Mouse (Mus musculus) liver, postnatal 0 days (tissue): ENCODE results near the gene Gm28047. TPM values are rescaled to one million over a fixed set of nuclear protein-coding genes. Genes with fewer than 3 reads are reported as not detected.

Experiments
- ATAC-seq: fragments of 200-750 bp; cut with Nextera tagmentation; 2 replicates; pipeline ENCODE4 v1.8.0; 2017; ENCODE audit warnings: mild to moderate bottlenecking, moderate library complexity
- DNase-seq: peaks from one replicate; pipeline ENCODE4 v3.0.0-alpha.2; 2016
- H3K27ac ChIP-seq: fragments of 300-500 bp; sonication (generic); 2 replicates; pipeline ENCODE4 v1.5.1; 2014; ENCODE audit warnings: antibody characterized with exemption, moderate library complexity, mild to moderate bottlenecking, low read depth
- H3K27me3 ChIP-seq: fragments of 300-500 bp; sonication (generic); 2 replicates; pipeline ENCODE4 v1.6.1; 2014; ENCODE audit warnings: low read length, control low read depth, mixed read lengths; ENCODE audit not compliant: insufficient read depth
- H3K36me3 ChIP-seq: fragments of 300-500 bp; sonication (generic); replicated peaks from 2 replicates; pipeline ENCODE4 v1.6.1; 2014; ENCODE audit warnings: mild to moderate bottlenecking, control low read depth, low read length, moderate library complexity, mixed read lengths; ENCODE audit not compliant: insufficient read depth
- H3K4me1 ChIP-seq: fragments of 300-500 bp; sonication (generic); 2 replicates; pipeline ENCODE4 v1.6.1; 2014; ENCODE audit warnings: antibody characterized with exemption, mild to moderate bottlenecking, control low read depth; ENCODE audit not compliant: insufficient read depth
- H3K4me2 ChIP-seq: fragments of 300-500 bp; sonication (generic); 2 replicates; pipeline ENCODE4 v1.6.1; 2014; ENCODE audit warnings: low read depth, mild to moderate bottlenecking, low read length, moderate library complexity, mixed read lengths
- H3K4me3 ChIP-seq: fragments of 300-500 bp; sonication (generic); 2 replicates; pipeline ENCODE4 v1.5.1; 2014; ENCODE audit warnings: low read depth, low read length
- H3K9ac ChIP-seq: fragments of 300-500 bp; sonication (generic); replicated peaks from 2 replicates; pipeline ENCODE4 v1.6.1; 2014; ENCODE audit warnings: mild to moderate bottlenecking, moderate library complexity
- H3K9me3 ChIP-seq: fragments of 300-500 bp; sonication (generic); 2 replicates; pipeline ENCODE4 v1.6.1; 2016; ENCODE audit warnings: mild to moderate bottlenecking, control low read depth, low read length, mixed read lengths
- CTCF ChIP-seq: sonication (generic); IDR thresholded peaks from 2 replicates; pipeline ENCODE4 v1.5.1; 2016; ENCODE audit warnings: antibody characterized with exemption, low read depth
- EP300 ChIP-seq: IDR thresholded peaks from 2 replicates; pipeline ENCODE4 v1.6.1; 2016; ENCODE audit warnings: antibody characterized with exemption, low read depth, mild to moderate bottlenecking
- WGBS: fragments of 180-500 bp; shearing (Covaris S2); extraction: QIAGEN DNeasy Blood & Tissue Kit; methylation state at CpG from one replicate; pipeline ENCODE4 v1.1.7; 2014; ENCODE audit not compliant: insufficient replicate concordance; 5-methylcytosine and 5-hydroxymethylcytosine counted together
- polyA plus RNA-seq: library from polyadenylated mRNA; unstranded; fragments of >200 nt; fragmentation: Nextera tagmentation; extraction: Ambion mirVana; gene quantifications from 2 replicates; pipeline ENCODE4 v1.2.1, GENCODE M21; 2015

Gene Gm28047
- polyA plus RNA-seq, 1 experiment from 2014 or later = not detected

GRCm38 (mm10) chr15:102593996-102594656 is 30.7 kb downstream of the Gm28047 start:
- Histone ChIP-seq H3K4me2 (no peak overlapping the region), H3K4me3 (no peak overlapping the region), H3K9ac (no peak overlapping the region), H3K4me1 (no peaks in the 10 kb centered on the region), H3K9me3 (no peaks in the 10 kb centered on the region), H3K36me3 (peaks cover 12% of the 10 kb centered on the region; the same call in 1 of the 2 replicates), H3K27me3 (no peaks in the 10 kb centered on the region), H3K27ac (no peak overlapping the region)
- no peak for DNase-seq
- WGBS = 82% methylated on average over 8 of the region's 8 CpGs
- no peak for ATAC-seq
- TF ChIP-seq CTCF (no peak), EP300 (no peak)

DNA sequence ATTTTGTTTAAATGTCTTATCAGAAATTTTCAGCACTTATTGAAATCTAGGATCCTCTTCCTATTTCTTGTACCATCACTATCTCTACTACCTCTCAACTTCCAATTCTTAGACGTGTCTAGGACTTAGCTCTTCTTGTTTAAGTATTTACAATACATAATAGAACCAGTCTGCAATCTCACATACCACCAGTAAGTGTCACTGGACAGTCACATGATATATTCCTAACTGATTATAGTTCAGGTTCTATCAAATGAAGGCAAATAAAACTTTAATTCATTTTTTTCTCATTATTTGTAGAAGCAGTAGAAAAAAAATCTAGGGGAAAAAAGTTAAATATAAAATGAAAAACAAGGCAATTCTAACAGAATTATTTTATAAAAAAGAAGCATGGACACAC is 32.2 kb downstream of the Gm28047 start:
- TF ChIP-seq CTCF (peak; percentile 49), EP300 (no peak)
- WGBS = 49% methylated on average over 1 of the region's 1 CpGs
- Histone ChIP-seq H3K4me1 (no peaks in the 10 kb centered on the region), H3K27me3 (no peaks in the 10 kb centered on the region), H3K27ac (no peak overlapping the region), H3K4me2 (no peak overlapping the region), H3K4me3 (no peak overlapping the region), H3K9me3 (no peaks in the 10 kb centered on the region), H3K9ac (no peak overlapping the region), H3K36me3 (peaks cover 15% of the 10 kb centered on the region; the same call in 1 of the 2 replicates)
- ATAC-seq (no peak), DNase-seq (no peak)

- no peak for TF ChIP-seq EP300
- no peak for TF ChIP-seq CTCF
- H3K9ac ChIP-seq = no peak overlapping the region
- no peak overlapping the region for H3K4me3 ChIP-seq
- DNase-seq (no peak), ATAC-seq (no peak)
- H3K36me3 ChIP-seq = peaks cover 15% of the 10 kb centered on the region; the same call in 1 of the 2 replicates
- H3K27ac ChIP-seq = no peak overlapping the region
- 86% methylated on average over 1 of the region's 1 CpGs for WGBS
- no peak overlapping the region for H3K4me2 ChIP-seq
- H3K4me1 ChIP-seq = no peaks in the 10 kb centered on the region
- no peaks in the 10 kb centered on the region for H3K27me3 ChIP-seq
- no peaks in the 10 kb centered on the region for H3K9me3 ChIP-seq
Observed at GRCm38 (mm10) chr15:102590567-102590966, 34.3 kb downstream of the Gm28047 start.

DNA sequence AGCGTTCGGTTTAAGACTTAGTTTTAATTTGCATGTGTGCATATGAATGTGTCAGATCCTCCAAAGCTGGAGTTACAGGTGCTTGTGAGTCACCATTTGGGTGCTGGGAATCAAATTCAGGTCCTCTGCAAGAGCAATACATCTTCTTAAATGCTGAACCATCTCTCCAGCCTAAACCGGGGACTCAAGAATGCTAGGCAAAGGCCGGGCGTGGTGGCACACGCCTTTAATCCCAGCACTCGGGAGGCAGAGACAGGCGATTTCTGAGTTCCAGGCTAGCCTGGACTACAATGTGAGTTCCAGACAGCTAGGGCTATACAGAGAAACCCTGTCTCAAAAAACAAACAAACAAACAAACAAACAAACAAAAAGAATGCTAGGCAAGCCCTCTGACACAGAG is 35.0 kb downstream of the Gm28047 start:
- no peaks in the 10 kb centered on the region for H3K4me1 ChIP-seq
- TF ChIP-seq CTCF (no peak), EP300 (no peak)
- H3K36me3 ChIP-seq = peaks cover 15% of the 10 kb centered on the region; the same call in 1 of the 2 replicates
- no peaks in the 10 kb centered on the region for H3K27me3 ChIP-seq
- no peaks in the 10 kb centered on the region for H3K9me3 ChIP-seq
- no peak overlapping the region for H3K27ac ChIP-seq
- no peak for ATAC-seq
- H3K9ac ChIP-seq = no peak overlapping the region
- no peak for DNase-seq
- WGBS = 92% methylated on average over 8 of the region's 8 CpGs
- H3K4me3 ChIP-seq = no peak overlapping the region
- H3K4me2 ChIP-seq = no peak overlapping the region

GRCm38 (mm10) chr15:102585501-102585900 is 39.4 kb downstream of the Gm28047 start:
- Histone ChIP-seq H3K9me3 (no peaks in the 10 kb centered on the region), H3K4me2 (no peak overlapping the region), H3K9ac (no peak overlapping the region), H3K4me1 (no peaks in the 10 kb centered on the region), H3K27ac (no peak overlapping the region), H3K36me3 (0 out of 2 replicates have a peak, but pooled peaks cover 5% of the 10 kb centered on the region), H3K27me3 (no peaks in the 10 kb centered on the region), H3K4me3 (no peak overlapping the region)
- ATAC-seq (no peak), DNase-seq (no peak)
- TF ChIP-seq CTCF = no peak
- TF ChIP-seq EP300 = no peak
- WGBS = 79% methylated on average over 5 of the region's 5 CpGs

- Histone ChIP-seq H3K36me3 (0 out of 2 replicates have a peak, but pooled peaks cover 5% of the 10 kb centered on the region), H3K27me3 (no peaks in the 10 kb centered on the region), H3K4me1 (no peaks in the 10 kb centered on the region), H3K4me3 (no peak overlapping the region), H3K9me3 (no peaks in the 10 kb centered on the region), H3K9ac (no peak overlapping the region), H3K27ac (no peak overlapping the region), H3K4me2 (no peak overlapping the region)
- 79% methylated on average over 8 of the region's 8 CpGs for WGBS
- ATAC-seq (no peak), DNase-seq (no peak)
- TF ChIP-seq CTCF (no peak), EP300 (no peak)
Observed at GRCm38 (mm10) chr15:102583708-102584383, 41.0 kb downstream of the Gm28047 start.
